Comparison of ENCODE assay signal across 23 mouse cellular contexts in genomic region chr14:30911141-30911540, GRCm38 (mm10). TPM values are rescaled to one million over a fixed set of nuclear protein-coding genes. Genes with fewer than 3 reads are reported as not detected.
"Had no signal": no experiment of that assay in that cellular context is flagged by ENCODE, and none has a peak within 500 bp of the region (broad histone marks: within the 10 kb centered on the region; RNA-seq: fewer than 3 reads in every experiment).

No protein-coding gene starts in this region.

- DNase-seq: lung, postnatal 10 days; midbrain, embryonic 14.5 days; retina, postnatal 1 day; right cerebral cortex, adult 18-20 months; right cerebral cortex, postnatal 25 days; right cerebral cortex, postnatal 4 days; spleen, adult 18-20 months; thymus, adult 18-20 months; thymus, postnatal 25 days; thymus, postnatal 4 days had no signal

- H3K4me3 ChIP-seq: lung, embryonic 15.5 days; midbrain, embryonic 10.5 days; midbrain, embryonic 12.5 days; myocyte; neural tube, embryonic 13.5 days; neural tube, embryonic 15.5 days had no signal

- H3K27ac ChIP-seq: liver, embryonic 14.5 days; lung, embryonic 15.5 days; midbrain, embryonic 10.5 days; midbrain, embryonic 12.5 days; neural tube, embryonic 13.5 days; neural tube, embryonic 15.5 days had no signal

- H3K36me3 ChIP-seq: lung, embryonic 15.5 days; midbrain, embryonic 10.5 days; midbrain, embryonic 12.5 days; neural tube, embryonic 13.5 days; neural tube, embryonic 15.5 days had no signal

- H3K27me3 ChIP-seq: lung, embryonic 15.5 days; midbrain, embryonic 12.5 days; neural tube, embryonic 13.5 days; neural tube, embryonic 15.5 days had no signal

- ATAC-seq: midbrain, embryonic 16.5 days had no signal

- H3K9me3 ChIP-seq: lung, embryonic 15.5 days; midbrain, embryonic 10.5 days; midbrain, embryonic 12.5 days; neural tube, embryonic 13.5 days; neural tube, embryonic 15.5 days had no signal

- H3K4me1 ChIP-seq: midbrain, embryonic 10.5 days; midbrain, embryonic 12.5 days; neural tube, embryonic 13.5 days; neural tube, embryonic 15.5 days had no signal

- H3K9ac ChIP-seq: liver, embryonic 14.5 days; lung, embryonic 15.5 days; midbrain, embryonic 12.5 days; neural tube, embryonic 13.5 days; neural tube, embryonic 15.5 days had no signal

- H3K4me2 ChIP-seq: lung, embryonic 15.5 days; midbrain, embryonic 12.5 days; neural tube, embryonic 13.5 days; neural tube, embryonic 15.5 days had no signal

RNA-seq across cellular contexts. Expression of gene Itih3, which starts 12.4 kb away (rescaled TPM):
- polyA plus RNA-seq: neural tube, embryonic 11.5 days had no signal

RNA-seq across cellular contexts. Expression of gene Itih4, which starts 24.9 kb away (rescaled TPM):
- polyA plus RNA-seq: midbrain, embryonic 10.5 days; midbrain, embryonic 12.5 days; midbrain, embryonic 14.5 days; midbrain, embryonic 16.5 days; neural tube, embryonic 11.5 days; neural tube, embryonic 13.5 days; small intestine, adult 2 months had no signal

RNA-seq across cellular contexts. Expression of gene Itih1, which starts 31.9 kb away (rescaled TPM):
- polyA plus RNA-seq: midbrain, embryonic 10.5 days; midbrain, embryonic 12.5 days; midbrain, embryonic 14.5 days; midbrain, embryonic 16.5 days; neural tube, embryonic 11.5 days; neural tube, embryonic 15.5 days; small intestine, adult 2 months; stomach, embryonic 14.5 days; thymus, postnatal 0 days; urinary bladder, adult 2 months had no signal
